Mouse (Mus musculus) megakaryocyte, adult 5-6 weeks (primary cell): ENCODE data around the gene Rnf121. TPM values are rescaled to one million over a fixed set of nuclear protein-coding genes. Genes with fewer than 3 reads are reported as not detected.
A peak's percentile ranks its signal among the peaks of the same experiment; 100 is the strongest.
"Not testable (repeated sequence)": the region's sequence is repeated elsewhere in the genome, so short reads cannot be mapped to it uniquely, and the experiment has no call there.

Source experiments
- ATAC-seq: 2 replicates; pipeline ENCODE4 v1.8.0; 2016; ENCODE audit warnings: mild to moderate bottlenecking, inconsistent platforms; ENCODE audit not compliant: poor library complexity, severe bottlenecking
- total RNA-seq, 2 experiments: library from RNA; stranded (forward) in 1 of 2; stranded (reverse) in 1 of 2; fragments of 153-499, 151-499 nt in 1 of 2; fragments of 221-1000, 200-1000 nt in 1 of 2; gene quantifications; 2 replicates each; pipeline versions ENCODE4 v1.2.3 to v1.2.4; 2015 to 2017

Gene Rnf121
- total RNA-seq, 2 experiments from 2014 or later = 10.5 to 13.3 TPM

DNA sequence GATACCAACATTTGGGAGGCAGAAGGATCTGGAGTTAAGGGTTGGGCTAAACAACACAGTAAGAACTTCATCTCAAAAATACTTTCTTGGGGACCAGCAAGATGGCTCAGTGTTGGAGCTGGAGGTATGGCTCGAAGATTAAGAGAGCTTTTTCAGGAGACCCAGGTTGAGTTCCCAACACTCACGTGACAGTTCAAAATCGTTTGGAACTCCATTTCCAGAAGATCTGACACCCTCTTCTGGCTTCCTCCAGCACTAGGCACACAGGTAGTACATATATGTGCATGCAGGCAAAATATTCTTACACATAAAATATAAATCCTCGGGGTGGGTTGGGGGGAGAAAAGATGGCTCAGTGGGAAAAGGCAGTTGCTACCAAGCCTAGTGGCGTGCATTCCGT is 1.1 kb upstream of the Rnf121 start:
- no peak for ATAC-seq

- ATAC-seq = no peak
Observed at GRCm38 (mm10) chr7:102064655-102065045, 619 bp downstream of the Rnf121 start.

GRCm38 (mm10) chr7:102063891-102064290 is 1.4 kb downstream of the Rnf121 start:
- ATAC-seq = no peak

- no peak for ATAC-seq
Observed at GRCm38 (mm10) chr7:102062203-102062602, 3.1 kb downstream of the Rnf121 start.

- ATAC-seq = no peak
Observed at GRCm38 (mm10) chr7:102061353-102061752, 3.9 kb downstream of the Rnf121 start.

DNA sequence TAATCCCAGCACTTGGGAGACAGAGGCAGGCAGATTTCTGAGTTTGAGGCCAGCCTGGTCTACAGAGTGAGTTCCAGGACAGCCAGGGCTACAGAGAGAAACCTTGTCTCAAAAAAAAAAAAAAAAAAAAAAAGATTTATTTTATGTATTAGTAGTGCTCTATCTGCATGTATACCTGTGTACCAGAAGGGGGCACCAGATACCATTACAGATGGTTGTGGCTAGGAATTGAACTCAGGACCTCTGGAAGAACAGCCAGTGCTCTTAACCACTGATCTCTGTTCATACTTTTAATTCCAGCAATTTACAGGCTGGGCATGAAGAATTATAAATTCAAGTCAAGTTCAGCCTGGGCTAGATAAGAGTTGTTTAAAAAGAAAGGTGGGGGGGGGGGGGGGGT is 16.7 kb downstream of the Rnf121 start:
- not testable (repeated sequence) for ATAC-seq

GRCm38 (mm10) chr7:102042314-102042713 is 23.0 kb downstream of the Rnf121 start:
- ATAC-seq = no peak

GRCm38 (mm10) chr7:102037318-102037717 is 28.0 kb downstream of the Rnf121 start:
- no peak for ATAC-seq

DNA sequence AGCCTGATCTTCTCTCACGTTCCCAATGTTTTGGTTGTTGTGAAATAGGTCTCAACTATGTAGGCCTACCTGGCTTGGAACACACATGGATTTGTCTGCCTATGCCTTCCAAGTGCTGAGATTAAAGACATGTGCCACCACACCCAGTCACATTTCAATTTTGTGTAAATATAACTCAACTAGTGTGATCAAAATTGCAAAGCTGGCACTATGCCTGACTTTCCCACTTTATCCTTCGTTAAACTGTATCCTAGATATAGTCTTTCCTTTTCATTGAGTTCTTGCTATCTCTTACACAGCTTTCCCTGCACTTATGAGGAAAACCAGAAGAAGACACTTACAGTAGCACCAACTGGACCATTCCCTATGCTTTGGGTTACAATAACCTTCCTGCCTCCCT is 29.7 kb downstream of the Rnf121 start:
- ATAC-seq = no peak

GRCm38 (mm10) chr7:102034904-102035303 is 30.4 kb downstream of the Rnf121 start:
- no peak for ATAC-seq

DNA sequence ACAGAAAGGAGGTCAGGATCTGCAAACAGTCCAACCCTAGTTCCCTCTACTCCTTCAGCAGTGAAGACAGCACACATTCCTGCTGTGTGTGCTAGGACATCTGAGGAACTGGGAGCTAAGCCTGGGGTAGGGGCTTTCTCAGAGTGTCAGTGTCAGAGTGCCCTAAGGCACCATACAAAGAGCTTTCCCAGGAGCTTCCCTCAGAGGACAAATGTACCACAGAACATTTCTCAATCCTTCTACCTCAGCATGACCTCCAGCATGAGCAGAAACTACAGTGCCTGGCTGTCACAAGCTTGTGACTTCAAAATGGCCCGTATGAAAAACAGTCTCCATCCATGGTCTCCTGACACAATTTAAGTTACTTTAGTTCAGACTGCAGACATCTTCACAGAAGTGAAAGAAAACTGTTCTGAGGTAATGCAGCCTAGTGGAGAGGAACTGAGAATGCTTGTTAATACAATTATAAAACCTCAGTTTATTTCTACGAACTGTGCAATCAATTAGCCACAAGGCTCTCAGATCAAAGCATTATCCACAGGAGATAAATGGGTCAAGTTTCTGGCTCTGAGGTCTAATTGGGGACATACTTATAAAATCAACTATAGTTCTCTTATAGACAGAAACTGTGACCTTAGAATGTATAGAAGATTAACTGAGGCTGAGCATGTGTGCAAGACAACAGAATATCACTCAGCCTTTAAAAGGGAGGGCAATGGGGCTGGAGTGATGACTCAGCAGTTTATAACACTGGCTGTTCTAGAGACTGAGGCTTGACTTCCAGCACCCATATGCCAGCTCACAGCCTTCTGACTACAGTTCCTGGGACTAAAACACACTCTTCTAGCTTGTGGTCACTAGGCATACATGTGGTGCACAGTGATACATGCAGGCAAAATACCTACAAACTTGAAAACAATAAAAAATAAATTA is 39.8 kb downstream of the Rnf121 start:
- ATAC-seq = peak; percentile 59

- no peak for ATAC-seq
Observed at GRCm38 (mm10) chr7:102023821-102024220, 41.4 kb downstream of the Rnf121 start.

DNA sequence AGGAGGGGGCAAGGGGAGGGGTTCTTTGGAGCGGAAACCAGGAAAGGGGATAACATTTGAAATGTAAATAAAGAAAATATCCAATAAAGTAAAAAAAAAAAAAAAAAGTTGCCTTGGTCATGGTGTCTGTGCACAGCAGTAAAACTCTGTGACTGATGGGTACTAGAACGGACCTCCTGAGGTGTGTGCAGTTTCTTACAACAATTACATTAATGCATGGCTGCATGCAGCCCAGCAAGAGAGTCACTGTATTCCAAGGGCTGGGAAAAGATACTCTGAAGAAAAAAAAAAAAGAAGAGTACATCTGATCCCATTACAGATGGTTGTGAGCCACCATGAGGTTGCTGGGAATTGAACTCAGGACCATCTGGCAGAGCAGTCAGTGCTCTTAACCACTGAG is 44.3 kb downstream of the Rnf121 start:
- ATAC-seq = not testable (repeated sequence)

DNA sequence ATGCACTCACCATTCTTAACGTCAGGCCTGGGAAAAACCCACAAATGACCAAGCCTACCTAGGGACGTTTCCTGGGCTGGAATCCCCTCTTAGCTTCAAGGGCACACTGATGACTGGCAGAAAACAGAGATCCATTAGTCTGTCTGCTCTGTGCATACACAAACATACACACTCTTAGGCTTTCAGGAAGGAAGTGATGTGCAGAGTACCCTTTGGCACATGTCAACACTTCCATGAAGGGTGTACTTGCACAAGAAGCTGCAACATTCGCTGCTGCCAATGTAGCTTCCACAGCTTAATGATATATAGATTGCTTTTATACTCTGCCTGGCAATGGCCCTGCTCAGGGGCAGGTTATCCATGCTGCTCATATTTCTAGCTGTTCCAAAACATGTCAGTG is 45.9 kb downstream of the Rnf121 start:
- ATAC-seq = peak; percentile 76

GRCm38 (mm10) chr7:102018590-102018989 is 46.7 kb downstream of the Rnf121 start, which contains the start of gene Il18bp:
TSS of gene Il18bp (minus strand) at chr7:102018690.
- ATAC-seq = no peak

GRCm38 (mm10) chr7:102018034-102018433 is 47.2 kb downstream of the Rnf121 start:
- ATAC-seq = no peak

GRCm38 (mm10) chr7:102017452-102017851 is 47.8 kb downstream of the Rnf121 start:
- ATAC-seq = peak; percentile 17; the same call in 1 of the 2 replicates

DNA sequence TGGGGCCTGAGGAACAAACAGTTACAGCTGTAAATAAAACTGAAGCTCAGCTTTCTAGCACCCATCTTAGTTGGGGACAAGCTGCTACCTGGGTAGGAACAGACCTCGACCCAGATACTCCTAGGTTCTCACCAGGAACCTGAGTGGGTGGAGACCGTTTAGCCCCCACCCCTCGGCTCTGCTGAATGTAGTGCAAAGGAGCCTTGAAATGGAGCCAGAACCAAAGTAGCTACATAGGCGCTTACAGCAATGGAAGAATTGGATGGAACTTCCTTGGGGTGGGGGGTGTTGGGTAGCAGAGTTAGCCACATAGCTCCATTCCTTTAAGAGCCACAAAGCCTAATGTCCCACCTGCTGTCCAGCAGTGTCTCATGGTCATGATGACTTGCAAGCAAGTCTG is 48.3 kb downstream of the Rnf121 start:
- peak; percentile 47 for ATAC-seq

DNA sequence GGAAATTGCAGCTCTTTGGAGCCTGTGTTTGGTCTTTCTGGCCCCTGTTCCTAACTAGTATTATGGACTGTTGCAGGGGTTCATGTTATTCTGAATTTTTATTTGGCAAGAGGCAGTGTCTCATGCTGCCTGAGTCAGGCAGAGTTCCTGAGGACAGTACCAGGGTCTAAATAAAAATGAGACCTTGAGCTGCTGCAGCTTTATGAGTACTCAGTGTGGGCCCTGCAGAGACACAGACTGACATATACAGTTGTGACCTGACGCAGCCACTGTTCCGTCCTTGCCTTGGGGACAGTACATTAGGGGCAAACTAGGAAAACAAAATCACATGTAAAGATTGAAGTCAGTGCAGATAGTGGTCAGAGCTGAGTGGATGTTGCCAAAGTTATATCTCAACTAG is 50.3 kb downstream of the Rnf121 start:
- no peak for ATAC-seq

GRCm38 (mm10) chr7:102013416-102013815 is 51.9 kb downstream of the Rnf121 start:
- no peak for ATAC-seq

DNA sequence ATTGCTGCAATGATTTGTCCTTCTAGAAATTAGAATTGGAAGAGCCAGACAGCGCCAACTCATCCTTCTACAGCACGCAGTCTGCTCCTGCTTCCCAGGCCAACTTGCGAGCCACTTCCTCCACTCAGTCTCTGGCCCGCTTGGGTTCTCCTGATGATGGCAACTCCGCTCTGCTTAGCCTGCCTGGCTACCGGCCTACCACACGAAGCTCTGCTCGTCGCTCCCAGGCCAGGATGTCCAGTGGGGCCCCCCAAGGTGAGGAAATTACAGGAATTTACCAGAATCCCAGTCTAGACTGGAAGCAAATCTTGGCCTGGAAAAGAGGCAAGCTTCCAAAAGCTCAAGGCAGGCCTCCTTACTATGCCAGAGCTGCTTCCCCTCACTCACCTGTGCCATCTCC is 53.4 kb downstream of the Rnf121 start:
- no peak for ATAC-seq

DNA sequence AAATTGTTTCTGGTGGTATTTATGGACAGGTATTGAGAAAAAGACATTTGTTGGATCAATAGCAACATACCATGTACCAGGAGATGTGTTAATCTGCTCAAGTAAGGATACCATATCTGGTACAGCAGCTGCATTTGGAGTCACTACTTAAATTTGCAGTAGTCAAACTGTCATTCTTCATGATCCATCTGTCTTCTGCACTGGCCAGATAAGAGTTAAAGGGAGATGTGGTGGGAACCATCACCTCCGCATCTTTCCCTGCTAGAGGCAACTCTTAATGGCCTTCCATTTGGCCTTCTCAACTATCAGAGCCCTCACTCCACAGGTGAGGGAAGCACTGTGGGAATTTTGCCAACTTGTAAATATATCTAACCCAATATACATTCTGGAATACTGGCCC is 58.7 kb downstream of the Rnf121 start:
- no peak for ATAC-seq
